Mouse (Mus musculus) induced T-regulatory cell, adult 2 months (primary cell): ENCODE measurements around the gene Gm21970.

Source experiments
- DNase-seq: peaks from one replicate; pipeline ENCODE4 v3.0.0-alpha.2; 2012; ENCODE audit warnings: low read depth

The Gm21970 gene

DNA sequence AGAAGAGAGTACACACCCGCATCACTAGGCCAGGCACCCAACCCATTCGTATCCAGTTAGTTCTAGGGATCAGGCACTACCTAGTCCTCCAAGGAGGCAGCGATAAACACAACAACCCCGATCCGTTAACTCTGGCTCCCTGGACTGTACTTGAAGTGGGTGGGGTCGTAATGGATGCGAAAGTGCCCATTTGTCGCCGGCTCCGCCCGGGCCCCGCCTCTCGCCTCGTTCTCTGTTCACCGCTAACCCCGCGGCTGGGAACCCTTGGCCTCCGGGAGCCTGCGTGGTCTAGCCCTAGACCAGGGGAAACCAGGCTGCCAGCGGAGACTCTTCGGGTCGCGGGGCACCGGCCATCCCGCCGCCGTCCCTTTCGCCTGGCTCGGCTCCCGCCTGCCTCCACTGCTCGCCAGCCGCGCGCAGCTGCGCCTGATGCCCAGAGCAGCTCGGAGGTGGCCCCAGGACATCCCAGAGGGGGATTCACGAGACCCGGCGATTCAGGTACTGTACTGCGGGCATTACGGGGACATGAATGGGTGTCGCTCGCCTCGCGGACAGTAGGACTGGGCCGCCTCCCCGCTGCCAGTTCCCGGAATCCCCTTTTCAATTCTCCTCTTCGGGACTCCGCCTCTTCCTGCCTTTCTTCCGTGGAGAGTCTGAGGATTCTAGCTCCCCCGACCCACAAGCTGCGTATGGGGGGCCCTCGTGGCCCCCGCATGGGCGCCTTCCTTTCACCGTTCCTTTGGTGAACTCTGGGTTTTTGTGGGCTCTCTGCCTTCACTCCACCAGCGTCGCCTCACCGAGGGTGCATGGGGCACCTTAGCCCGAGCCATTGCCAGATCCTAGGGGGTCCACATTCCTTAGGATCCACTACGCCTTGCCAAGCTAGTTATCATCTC, 18.7 kb upstream of the Gm21970 start, which contains the start of gene Ifnar2:
TSS of gene Ifnar2 (plus strand) at position 207 of the 896 bp plus-strand sequence.
- peak; percentile 79 for DNase-seq

DNA sequence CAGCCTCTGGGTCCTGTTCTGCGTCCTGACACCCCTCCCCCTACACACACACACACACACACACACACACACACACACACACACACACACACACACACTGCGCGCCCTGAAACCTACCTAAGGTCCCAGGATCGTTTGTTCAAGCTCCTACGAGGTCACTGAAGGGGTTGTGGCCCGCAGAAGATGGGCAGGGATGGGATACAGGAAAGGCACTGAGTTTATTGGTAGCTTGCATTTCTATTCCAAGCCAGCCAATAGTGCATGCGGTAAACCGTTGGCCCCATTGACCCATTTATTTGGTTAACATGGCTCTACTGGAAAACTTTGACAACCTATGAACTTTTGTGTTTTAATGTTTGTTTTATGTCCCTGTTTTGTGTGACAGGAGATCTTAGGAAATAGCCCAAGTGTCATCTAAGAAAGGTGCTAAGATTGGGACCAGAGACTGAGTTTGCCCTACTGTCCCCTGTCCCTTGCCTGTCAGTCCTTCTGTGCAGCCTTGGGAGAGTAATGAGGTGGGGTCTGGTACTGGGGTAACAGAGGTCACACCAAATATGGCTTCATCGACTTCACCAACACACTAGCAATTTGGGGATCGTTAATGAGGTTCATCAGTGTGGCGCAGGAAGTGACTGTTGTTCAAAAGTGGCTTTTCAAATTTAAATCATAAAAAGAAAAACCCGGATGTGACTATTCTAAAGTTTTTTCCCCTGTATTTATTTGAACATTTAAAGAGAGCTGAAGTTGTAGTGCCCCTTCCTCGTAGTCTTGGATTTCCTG, 17.9 kb upstream of the Gm21970 start:
- peak; percentile 70 for DNase-seq

DNA sequence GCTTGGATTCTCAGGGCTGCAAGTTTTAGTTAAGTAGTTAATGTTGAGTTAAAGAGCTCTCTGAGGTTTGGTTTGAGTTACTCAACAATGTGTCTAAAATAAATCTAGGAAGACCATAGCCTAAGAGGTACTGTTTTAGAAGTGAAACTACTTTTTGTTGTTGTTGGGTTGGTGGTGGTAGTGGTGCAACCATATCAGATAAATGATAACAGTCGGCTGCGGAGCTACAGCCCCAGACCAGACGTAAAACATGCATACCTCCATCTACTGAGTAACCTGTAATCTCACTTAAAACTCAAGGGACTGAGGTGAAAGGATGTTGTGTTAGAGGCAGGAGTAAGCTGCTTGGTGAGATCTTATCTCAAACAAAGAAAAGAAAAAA, 17.3 kb upstream of the Gm21970 start:
- DNase-seq, result no peak

DNA sequence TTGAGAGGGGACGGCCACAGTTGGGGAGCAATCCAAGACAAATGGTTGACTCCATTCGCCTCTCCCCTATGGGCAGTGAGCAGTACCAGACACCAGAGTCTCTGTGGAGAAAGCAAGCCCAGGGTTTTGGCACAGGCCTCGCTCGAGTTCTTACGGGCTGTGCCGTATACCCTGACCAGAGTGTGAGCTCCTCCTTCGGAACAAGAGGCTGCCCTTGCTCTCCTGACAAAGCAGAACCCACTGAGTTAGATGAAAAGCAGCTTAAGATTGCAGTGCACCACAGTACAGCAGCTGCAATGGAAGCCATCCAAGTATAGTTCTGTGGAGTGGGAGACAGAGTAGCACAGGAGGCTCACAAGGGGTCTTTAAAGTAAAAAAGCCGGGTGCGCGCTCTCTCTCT, 14.8 kb upstream of the Gm21970 start:
- DNase-seq, result no peak

DNA sequence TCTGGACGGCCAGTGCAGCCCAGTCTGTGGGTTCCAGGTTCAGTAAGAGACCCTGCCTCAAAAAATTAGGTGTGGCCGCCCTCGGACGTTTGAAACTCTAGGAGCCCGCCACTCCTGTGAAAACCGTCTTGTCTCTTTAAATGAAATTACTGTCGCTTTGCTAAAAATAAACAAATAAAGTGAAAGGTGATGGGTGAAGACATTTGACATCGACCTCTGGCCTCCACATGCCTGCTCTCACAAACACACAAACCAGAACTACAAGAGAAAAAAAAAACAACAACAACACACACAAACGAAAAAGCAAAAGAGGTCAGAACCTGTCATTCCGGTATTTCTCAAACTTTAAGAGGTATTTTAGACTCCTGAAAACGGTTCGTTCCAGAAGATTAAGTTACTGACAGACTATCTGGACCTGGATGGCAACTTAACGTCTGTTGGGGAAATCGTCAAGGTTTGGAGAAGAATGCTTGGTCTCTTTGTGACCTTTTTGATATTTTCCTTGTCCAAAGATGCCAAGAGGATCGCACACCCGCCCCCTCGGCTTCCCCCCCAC, 13.0 kb upstream of the Gm21970 start:
- DNase-seq, result no peak

DNA sequence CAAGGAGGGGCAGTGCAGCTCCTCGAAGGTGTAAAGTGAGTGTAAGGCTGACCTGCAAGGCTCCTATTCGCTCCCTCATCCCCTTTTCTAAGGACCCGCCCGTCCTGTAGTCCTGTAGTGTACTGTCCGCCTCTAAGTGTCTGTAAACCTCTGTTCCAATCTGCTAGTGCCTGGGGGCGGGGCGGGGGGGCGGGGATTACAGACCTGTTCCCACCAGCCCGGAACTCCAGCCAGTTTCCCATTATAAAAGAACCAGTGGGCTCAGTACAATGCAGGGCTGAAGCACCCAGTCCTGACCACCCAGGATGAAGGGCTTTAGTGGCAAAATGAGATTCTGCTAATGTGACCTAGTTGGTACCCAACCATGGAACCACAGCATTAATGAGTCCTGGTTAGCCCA, 12.5 kb upstream of the Gm21970 start:
- no peak for DNase-seq

DNA sequence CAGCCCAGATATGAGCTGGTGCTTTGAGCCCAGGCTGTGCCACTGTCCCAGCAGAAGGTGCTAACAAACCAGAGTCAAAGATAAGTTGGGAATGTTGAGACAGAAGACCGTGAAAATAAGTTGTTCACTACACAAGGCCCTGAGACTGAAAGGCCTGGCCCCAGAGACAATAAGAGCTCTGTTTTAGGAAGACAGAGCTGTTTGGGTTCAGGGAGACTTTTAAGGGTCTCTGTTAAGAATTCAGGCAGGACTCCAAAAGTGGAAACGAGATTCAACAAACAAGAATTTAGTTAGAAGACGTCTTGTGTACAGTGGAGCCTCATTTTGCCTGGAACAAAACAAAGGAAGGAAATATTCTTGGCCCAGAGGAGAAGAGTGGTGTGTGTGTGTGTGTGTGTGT, 12.1 kb upstream of the Gm21970 start:
- DNase-seq, result no peak

DNA sequence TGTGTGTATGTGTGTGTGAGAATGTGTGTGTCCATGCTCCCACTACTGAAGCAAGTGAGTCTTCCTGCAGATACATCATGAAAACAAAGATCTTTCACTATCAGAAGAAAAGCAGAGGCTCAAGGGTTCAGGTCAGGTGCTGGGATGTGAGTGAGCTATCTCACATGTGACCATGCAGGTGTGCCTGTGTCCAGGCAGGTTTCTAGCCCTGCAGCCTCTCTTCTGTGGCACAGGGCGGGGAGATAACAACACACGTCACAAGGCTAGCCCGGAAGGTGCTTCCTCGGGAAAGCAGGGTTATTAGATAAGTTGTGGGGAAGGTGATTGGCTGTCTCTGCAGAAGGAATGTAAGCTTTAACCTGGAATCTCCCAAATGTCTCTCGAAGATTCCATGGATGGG, 11.4 kb upstream of the Gm21970 start:
- DNase-seq, result no peak

DNA sequence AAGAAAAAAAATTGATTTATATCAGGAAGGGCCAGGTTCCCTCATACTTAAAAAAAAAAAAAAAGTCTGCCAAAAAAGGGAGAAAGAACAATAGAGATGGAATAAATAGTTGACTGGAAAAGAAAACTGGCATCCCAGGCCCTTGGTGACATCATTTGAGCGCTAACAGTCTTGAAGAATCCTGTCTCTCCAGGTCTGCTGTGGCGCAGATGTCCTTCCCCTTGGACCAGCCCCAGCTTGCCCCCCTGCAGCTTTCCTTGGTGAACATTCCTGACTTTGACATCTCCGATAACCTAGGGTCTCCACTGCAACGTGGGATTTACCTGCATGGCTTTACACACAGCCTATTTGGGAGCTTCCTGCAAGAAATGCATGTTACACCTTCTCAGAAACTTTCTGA, 9.9 kb upstream of the Gm21970 start:
- DNase-seq, result no peak

DNA sequence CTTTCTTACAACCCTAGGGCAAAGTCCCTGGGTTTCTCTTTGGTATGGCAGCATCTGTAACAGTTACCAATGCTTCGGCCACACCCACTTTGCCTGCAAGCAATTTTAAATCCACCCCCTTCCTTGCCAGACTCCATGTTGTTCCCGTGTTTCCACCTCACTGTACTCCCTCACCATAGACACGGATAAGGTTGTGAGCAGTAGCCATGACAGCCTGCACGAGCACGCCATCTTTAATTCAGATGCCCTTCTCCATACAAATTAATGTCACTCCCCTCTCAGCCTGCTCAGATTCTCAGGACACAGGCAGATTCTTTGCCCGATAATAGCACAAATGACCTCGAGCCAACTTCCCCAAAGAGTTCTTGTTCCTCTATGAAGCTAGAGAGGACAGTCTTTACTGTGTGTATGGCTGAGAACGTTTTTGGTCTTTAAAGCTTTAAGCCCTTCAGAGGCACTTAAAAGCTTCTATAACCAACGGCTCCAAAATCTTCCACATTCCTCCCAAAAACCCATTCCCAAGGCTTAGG, 9.2 kb upstream of the Gm21970 start:
- no peak for DNase-seq

DNA sequence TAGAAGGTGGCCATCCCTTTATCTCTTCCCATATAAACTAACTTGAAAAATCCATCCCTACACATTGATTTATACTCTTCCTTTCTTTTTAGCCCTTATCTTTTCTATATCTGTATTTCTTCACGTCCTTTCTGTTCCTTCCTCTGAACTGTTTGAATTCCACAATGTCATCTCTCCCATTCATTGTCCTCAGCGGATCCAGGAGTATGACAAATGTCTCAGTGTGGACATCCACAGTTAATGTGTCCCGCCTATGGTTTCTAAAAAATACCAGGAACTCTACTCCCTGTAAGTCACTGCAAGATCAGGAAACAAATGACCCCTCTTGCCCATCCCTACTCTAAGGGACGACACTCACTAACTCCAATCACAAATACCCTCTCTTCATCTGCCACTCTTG, 7.3 kb upstream of the Gm21970 start:
- no peak for DNase-seq

DNA sequence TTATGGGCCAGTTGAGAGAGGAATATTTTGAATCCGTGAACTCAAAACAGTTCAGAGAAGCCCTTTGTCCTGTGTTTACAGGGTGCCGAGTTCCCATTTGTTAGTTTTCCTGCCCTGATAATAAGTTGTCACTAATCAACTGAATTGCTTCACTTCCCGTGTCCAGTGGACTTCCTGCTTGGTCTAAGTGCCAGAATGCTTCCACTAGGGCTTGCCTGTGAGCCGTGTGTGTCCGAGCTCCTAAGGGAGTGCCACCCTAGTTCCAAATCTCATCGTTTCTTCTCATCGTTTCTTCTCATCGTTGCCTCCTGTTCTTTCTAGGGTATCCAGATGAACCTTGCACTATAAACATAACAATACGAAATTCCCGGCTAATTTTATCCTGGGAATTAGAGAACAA, 5.9 kb upstream of the Gm21970 start:
- DNase-seq, result no peak

DNA sequence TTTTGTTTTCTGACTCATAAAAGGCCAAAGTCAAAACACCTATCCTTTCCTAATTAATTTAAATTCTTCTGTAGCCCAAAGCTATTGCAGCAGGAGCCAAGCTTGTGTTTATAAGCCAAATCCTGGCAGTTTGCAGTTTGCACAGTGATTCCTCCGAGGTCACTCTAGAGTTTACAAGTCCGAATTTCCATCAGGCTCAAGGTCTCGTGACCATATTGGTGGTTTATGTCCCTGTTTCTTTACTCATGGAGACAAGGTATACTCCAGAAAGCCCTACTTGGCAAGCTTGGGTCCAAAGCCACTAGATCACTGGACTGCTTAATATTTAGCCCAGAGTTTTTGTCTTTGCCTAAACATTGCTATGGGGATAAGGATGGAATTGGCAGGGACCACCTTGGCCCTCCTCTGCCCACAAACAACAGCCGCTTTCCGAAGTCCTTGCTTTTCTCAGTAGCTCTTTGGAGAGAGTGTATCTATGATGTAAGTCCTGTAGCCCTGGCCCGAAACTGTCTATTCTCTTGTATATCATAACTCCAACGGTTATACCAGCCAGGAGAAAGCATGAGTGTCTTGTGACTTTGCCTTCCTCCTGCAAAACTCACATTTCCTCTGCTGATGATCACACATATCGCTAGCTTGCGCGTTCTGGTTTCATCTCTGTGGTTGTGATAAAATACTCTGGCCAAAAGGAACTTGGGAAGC, 5.0 kb upstream of the Gm21970 start:
- no peak for DNase-seq

DNA sequence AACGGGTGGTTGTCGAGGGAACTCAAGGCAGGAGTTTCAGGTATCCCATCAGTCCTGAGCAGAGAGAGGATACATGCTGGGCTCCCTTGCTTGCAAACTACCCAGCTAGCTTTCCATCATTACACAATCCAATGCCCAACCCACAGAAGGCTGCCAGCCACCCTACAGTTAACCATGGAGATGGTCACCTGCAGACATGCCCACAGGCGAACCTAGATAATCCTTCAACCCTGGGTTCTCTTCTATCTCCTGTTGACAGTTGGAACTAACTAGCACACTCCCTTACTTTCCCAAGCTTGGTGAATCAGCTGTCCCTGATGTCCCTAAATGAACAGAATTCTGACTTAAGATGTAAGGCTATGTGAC, 4.4 kb upstream of the Gm21970 start:
- DNase-seq, result no peak

DNA sequence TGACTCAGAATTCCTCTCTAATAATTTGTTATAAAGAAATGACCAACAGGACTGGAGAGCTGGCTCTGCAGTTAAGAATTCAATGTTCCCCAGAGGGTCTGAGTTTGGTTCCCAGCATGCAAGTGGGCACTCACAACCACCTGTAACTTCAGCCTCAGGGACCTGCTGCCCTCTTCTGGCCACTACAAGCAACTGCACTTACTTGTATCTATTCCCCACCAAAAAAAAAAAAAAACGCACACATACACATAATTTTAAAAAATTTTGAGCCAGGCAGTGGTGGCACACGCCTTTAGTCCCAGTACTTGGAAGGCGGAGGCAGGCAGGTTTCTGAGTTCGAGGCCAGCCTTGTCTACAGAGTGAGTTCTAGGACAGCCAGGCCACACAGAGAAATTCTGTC, 1.4 kb upstream of the Gm21970 start:
- DNase-seq, result peak; percentile 67

DNA sequence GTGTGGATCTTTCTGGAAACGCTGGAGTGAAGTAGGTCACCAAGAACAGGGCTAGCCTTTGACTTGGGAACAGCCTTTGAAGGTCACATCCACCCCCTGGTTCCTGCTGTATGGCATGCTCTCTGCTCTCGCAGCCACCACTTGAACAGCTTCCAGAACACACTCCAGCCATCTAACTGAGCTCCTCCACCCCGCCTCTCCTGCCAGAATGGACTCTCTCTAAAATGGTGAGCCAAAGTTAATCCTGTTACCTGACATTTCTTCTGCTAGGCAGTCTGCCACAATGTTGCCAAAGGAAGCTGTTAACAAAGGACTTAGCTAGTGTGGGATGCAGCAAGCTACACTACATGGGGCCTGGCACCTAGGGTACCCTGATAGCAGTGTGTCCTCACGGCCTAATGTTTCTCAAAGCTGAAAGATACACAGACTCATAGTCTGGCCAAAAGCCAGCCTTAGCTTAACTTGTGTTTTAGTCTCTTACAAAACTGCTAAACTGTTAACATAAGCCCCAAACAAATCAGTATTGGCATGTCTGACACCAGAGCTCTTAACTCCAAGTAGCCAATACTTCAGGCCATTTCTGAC, 3.4 kb downstream of the Gm21970 start:
- DNase-seq, result no peak

DNA sequence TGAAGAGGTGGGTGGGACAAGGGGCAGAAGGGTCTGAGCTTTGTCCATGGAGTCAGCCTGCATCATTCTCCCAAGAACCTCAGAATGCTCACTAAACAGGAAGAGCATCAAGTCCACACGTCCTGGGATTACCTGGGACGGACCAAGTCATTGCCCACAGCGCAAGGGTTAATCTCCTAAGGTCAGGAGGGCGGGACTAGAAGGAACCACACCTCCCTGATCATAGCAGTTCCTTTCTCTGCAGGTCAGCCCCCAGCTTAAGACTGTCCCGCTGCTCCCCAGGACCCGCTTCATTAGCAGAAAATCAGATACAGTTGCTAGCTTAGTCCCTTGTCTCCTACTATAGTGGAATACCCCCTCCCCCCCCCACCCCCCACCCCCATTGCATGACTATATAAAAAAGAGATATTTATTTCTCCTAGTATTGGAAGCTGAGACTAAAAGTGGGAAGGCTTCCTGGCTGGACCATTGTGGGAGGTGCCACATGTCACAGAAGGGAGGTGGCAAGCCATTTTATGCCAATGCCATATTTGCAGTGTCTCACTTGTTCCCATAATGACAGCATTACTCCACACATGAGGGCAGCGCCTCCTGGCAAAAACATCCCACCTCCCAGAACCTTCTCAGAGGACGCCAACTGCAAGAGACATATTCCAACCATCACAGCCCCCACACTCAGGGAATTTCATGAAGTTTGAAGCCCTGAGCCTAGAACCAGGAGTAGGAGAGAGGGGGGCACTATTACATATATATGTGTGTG, 4.3 kb downstream of the Gm21970 start:
- no peak for DNase-seq

DNA sequence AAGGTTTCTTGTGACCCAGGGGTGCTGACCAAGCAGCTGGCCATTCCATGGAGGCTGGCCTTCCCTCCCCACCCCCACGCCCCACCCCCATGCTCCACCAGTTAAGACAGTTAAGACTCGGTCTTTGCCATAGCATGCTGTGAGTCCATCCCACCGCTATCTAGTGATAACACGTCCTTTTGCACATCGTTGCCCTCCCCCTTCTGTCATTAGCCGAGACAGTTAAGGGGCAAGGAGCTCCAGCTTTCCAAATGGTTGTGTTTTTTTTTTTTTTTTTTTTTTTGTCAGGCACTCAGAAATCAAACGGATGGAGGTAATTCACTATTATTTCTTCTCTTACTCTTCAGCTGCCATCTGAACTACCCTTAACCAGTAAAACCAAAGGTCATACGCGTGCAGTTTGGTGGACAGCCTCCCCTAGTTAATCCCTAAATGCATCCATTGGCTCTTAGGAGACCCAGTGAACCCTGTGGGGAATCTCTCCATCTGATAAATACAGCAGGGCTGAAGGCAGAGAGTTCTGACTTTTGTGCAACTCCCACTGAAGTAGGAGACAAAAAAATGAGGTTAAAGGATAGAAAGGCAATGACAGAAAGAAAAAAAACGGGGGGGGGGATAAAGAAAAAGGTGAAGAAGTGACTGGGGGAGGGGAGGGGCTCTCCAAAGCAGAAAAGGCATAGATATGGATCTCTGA, 5.5 kb downstream of the Gm21970 start:
- DNase-seq, result no peak

DNA sequence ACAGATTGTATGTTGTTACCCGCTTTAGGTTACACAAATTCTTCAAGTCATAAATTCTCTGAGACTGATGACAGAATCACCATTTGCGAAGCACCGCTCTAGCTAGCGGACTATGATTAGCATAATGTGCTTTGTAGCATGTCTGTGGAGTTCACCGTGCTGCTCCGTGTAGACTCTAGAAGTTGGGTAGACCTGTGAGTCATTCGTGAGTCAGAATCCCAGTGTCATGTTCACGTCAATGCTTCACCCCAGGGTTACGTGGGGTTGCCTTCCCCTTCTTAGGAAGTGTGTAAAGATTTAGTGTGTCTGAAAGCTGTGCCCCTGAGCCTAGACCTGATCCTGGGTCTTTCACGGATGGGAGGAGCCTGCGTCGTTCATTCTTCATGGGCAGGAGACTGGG, 6.5 kb downstream of the Gm21970 start:
- no peak for DNase-seq

DNA sequence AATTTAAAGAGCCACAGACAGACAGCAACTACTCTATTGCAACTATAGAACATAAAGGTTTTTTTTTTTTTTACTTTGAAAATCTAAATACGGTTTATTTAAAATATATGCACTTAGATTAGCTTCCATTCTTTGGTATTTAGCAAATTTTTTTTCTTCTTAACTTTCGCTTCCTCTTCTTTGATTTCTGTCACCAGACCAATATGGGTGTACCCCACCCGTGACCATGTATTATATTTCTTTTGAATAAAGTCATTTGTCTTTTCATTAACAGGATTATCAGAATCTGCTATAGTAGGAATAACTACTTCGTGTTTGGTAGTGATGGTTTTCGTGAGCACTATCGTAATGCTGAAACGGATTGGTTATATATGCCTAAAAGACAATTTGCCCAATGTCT, 7.4 kb downstream of the Gm21970 start:
- no peak for DNase-seq
